Mouse (Mus musculus): Measurements from ENCODE around the gene Ascl5. TPM values are rescaled to one million over a fixed set of nuclear protein-coding genes. Genes with fewer than 3 reads are reported as not detected.

Ascl5 gene
- total and polyA plus RNA-seq, 3 experiments = not detected

- H3K9me3 ChIP-seq (replicated peaks; ENCODE audit: insufficient read depth, low read length) = no peaks in the 10 kb centered on the region
- peak; percentile 50 for TF ChIP-seq RAD21 (IDR thresholded peaks at IDR 0.05; ENCODE audit: low read depth, low read length)
- TF ChIP-seq ZC3H11A (IDR thresholded peaks at IDR 0.05; ENCODE audit: low read depth, low read length) = peak; percentile 43; the same call in 1 of the 2 replicates
- no peak for TF ChIP-seq E2F4 (IDR thresholded peaks at IDR 0.05; ENCODE audit: borderline replicate concordance, low read depth, low read length)
- peak; percentile 86 for TF ChIP-seq SMC3 (IDR thresholded peaks at IDR 0.05; ENCODE audit: low read depth, low read length)
- peak; percentile 82 to 85 (median 83) for TF ChIP-seq CTCF (IDR thresholded peaks at IDR 0.05 in 2 of 3, conservative IDR thresholded peaks at IDR 0.05 in 1 of 3; ENCODE audit: control insufficient read depth in 1 of 3, insufficient read depth in 1 of 3, low read depth in 2 of 3, low read length in 3 of 3, poor library complexity in 1 of 3, severe bottlenecking in 1 of 3)
- TF ChIP-seq CHD2 (IDR thresholded peaks at IDR 0.05; ENCODE audit: low read length) = no peak
- peaks cover 2 to 13% of the 10 kb centered on the region in 2 experiments; a peak in 3 of 4 replicates for H3K4me1 ChIP-seq (ENCODE audit: control insufficient read depth in 1 of 2, insufficient read depth in 2 of 2, low read length in 2 of 2)
- H3K36me3 ChIP-seq (ENCODE audit: control insufficient read depth in 1 of 2, insufficient read depth in 2 of 2, low read length in 2 of 2) = peaks cover 0 to 12% of the 10 kb centered on the region in 2 experiments; a peak in 2 of 4 replicates
- no peaks in the 10 kb centered on the region for H3K27me3 ChIP-seq (ENCODE audit: control insufficient read depth in 1 of 2, insufficient read depth in 2 of 2, low read length in 2 of 2)
- no peaks in the 10 kb centered on the region for H3K79me2 ChIP-seq (ENCODE audit: control insufficient read depth, insufficient read depth, low read length, poor library complexity)
- H3K27ac ChIP-seq (ENCODE audit: control insufficient read depth, low read depth, low read length) = no peak overlapping the region
- H3K4me3 ChIP-seq (ENCODE audit: control insufficient read depth in 1 of 2, insufficient read depth in 1 of 2, low read depth in 2 of 2, low read length in 2 of 2) = no peak overlapping the region
- peak; percentile 70 for DNase-seq (ENCODE audit: low read depth, low spot score)
- H3K9ac ChIP-seq (ENCODE audit: control insufficient read depth, low read depth, low read length, poor library complexity, severe bottlenecking) = no peak overlapping the region
Observed at GRCm38 (mm10) chr1:136045774-136046173, 4.8 kb upstream of the Ascl5 start.

- Histone ChIP-seq H3K9ac (ENCODE audit: control insufficient read depth, low read depth, low read length, poor library complexity, severe bottlenecking) (no peak overlapping the region), H3K27ac (ENCODE audit: control insufficient read depth, low read depth, low read length) (no peak overlapping the region), H3K4me1 (ENCODE audit: control insufficient read depth in 1 of 2, insufficient read depth in 2 of 2, low read length in 2 of 2) (peaks cover 2 to 13% of the 10 kb centered on the region in 2 experiments; a peak in 3 of 4 replicates), H3K79me2 (ENCODE audit: control insufficient read depth, insufficient read depth, low read length, poor library complexity) (no peaks in the 10 kb centered on the region), H3K4me3 (ENCODE audit: control insufficient read depth in 1 of 2, insufficient read depth in 1 of 2, low read depth in 2 of 2, low read length in 2 of 2) (no peak overlapping the region), H3K27me3 (ENCODE audit: control insufficient read depth in 1 of 2, insufficient read depth in 2 of 2, low read length in 2 of 2) (no peaks in the 10 kb centered on the region), H3K9me3 (replicated peaks; ENCODE audit: insufficient read depth, low read length) (no peaks in the 10 kb centered on the region), H3K36me3 (ENCODE audit: control insufficient read depth in 1 of 2, insufficient read depth in 2 of 2, low read length in 2 of 2) (peaks cover 0 to 12% of the 10 kb centered on the region in 2 experiments; a peak in 2 of 4 replicates)
- TF ChIP-seq MEF2A (IDR thresholded peaks at IDR 0.05; ENCODE audit: extremely low read depth, insufficient replicate concordance, low read depth, low read length, poor library complexity, severe bottlenecking) (no peak), ELF1 (IDR thresholded peaks at IDR 0.05; ENCODE audit: low read depth, low read length) (no peak), POLR2AphosphoS5 (IDR thresholded peaks at IDR 0.05; ENCODE audit: borderline replicate concordance, low read depth, low read length) (no peak), UBTF (IDR thresholded peaks at IDR 0.05; ENCODE audit: borderline replicate concordance, insufficient read depth, low read depth, low read length) (no peak), TCF12 (IDR thresholded peaks at IDR 0.05; ENCODE audit: low read depth, low read length) (no peak), RAD21 (IDR thresholded peaks at IDR 0.05; ENCODE audit: low read depth, low read length) (peak; percentile 45), CTCF (IDR thresholded peaks at IDR 0.05 in 2 of 3, conservative IDR thresholded peaks at IDR 0.05 in 1 of 3; ENCODE audit: control insufficient read depth in 1 of 3, insufficient read depth in 1 of 3, low read depth in 2 of 3, low read length in 3 of 3, poor library complexity in 1 of 3, severe bottlenecking in 1 of 3) (peak; percentile 43 to 58 (median 50)), SMC3 (IDR thresholded peaks at IDR 0.05; ENCODE audit: low read depth, low read length) (peak; percentile 50), ZC3H11A (IDR thresholded peaks at IDR 0.05; ENCODE audit: low read depth, low read length) (peak; percentile 31), BHLHE40 (IDR thresholded peaks at IDR 0.05; ENCODE audit: borderline replicate concordance, low read depth, low read length) (no peak), TAL1 (IDR thresholded peaks at IDR 0.05; ENCODE audit: low read length) (no peak)
- peak; percentile 56 for DNase-seq (ENCODE audit: low read depth, low spot score)
Observed at GRCm38 (mm10) chr1:136047432-136047831, 3.2 kb upstream of the Ascl5 start.

All from MEL (cell line).